Comparison of ENCODE assay signal across 21 mouse cellular contexts in the genomic region with DNA sequence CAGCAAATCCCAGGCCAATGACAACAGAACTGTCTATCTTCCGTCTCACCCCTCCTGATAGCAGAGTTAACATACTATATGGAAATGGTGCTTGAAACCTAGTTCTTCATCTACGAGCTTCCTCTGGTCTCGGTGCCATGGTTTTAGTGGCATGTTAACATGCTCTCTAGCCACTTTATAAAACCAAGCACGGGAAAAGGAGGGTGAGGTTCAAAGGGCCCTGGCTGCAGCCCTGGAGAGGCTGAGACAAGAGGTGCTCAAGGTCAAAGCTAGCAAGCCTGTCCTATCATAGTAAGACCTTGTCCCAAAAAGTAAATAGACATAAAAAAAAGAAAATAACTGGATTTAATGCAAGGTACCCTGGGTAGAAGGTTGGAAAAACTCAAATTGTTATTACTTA. TPM values are rescaled to one million over a fixed set of nuclear protein-coding genes. Genes with fewer than 3 reads are reported as not detected.
A peak's percentile ranks its signal among the peaks of the same experiment; 100 is the strongest.
DNase-seq lines count a peak whose midpoint lies in the region; ATAC-seq and TF ChIP-seq lines count a peak whose summit lies in the region.
"Had no signal": no experiment of that assay in that cellular context is flagged by ENCODE, and none has a peak within 500 bp of the region (broad histone marks: within the 10 kb centered on the region; RNA-seq: fewer than 3 reads in every experiment).

No protein-coding gene starts in this region.

- H3K36me3 ChIP-seq in liver, embryonic 12.5 days = peaks cover 35% of the 10 kb centered on the region
- peaks cover 4% of the 10 kb centered on the region; the same call in 1 of the 2 replicates for H3K36me3 ChIP-seq in liver, embryonic 11.5 days (ENCODE audit: control insufficient read depth, insufficient read depth, low read length)
- H3K36me3 ChIP-seq in kidney, adult 2 months (ENCODE audit: control insufficient read depth, insufficient read depth, low read length) = peaks cover 2% of the 10 kb centered on the region
- peaks cover 8% of the 10 kb centered on the region; the same call in 1 of the 2 replicates for H3K36me3 ChIP-seq in kidney, embryonic 16.5 days (ENCODE audit: insufficient read depth, low read length)
- H3K36me3 ChIP-seq in liver, embryonic 15.5 days (replicated peaks) = peaks cover 27% of the 10 kb centered on the region
- H3K36me3 ChIP-seq in midbrain, embryonic 10.5 days = peaks cover 43% of the 10 kb centered on the region

- H3K9ac ChIP-seq in liver, embryonic 12.5 days = no peak overlapping the region
- no peak overlapping the region; the same call in 1 of the 2 replicates for H3K9ac ChIP-seq in liver, embryonic 11.5 days (ENCODE audit: low read depth, low read length)
- H3K9ac ChIP-seq in kidney, embryonic 16.5 days (replicated peaks; ENCODE audit: low read length) = no peak overlapping the region
- no peak overlapping the region for H3K9ac ChIP-seq in liver, embryonic 15.5 days
- H3K9ac ChIP-seq: hindbrain, embryonic 15.5 days; midbrain, embryonic 12.5 days; neural tube, embryonic 12.5 days had no signal

- H3K27me3 ChIP-seq in liver, embryonic 12.5 days (replicated peaks) = no peaks in the 10 kb centered on the region
- no peaks in the 10 kb centered on the region for H3K27me3 ChIP-seq in liver, embryonic 11.5 days (replicated peaks; ENCODE audit: control insufficient read depth, insufficient read depth, low read length)
- H3K27me3 ChIP-seq in kidney, adult 2 months (replicated peaks; ENCODE audit: control insufficient read depth, insufficient read depth, low read length) = no peaks in the 10 kb centered on the region
- H3K27me3 ChIP-seq in kidney, embryonic 16.5 days (ENCODE audit: insufficient read depth, low read length) = no peaks in the 10 kb centered on the region
- no peaks in the 10 kb centered on the region for H3K27me3 ChIP-seq in liver, embryonic 15.5 days
- no peaks in the 10 kb centered on the region for H3K27me3 ChIP-seq in midbrain, embryonic 10.5 days (ENCODE audit: low read depth, poor library complexity, severe bottlenecking)
- H3K27me3 ChIP-seq: hindbrain, embryonic 15.5 days; midbrain, embryonic 12.5 days; neural tube, embryonic 12.5 days had no signal

- WGBS in liver, embryonic 12.5 days (ENCODE audit: insufficient replicate concordance) = 76% methylated on average over 4 of the region's 4 CpGs
- WGBS in liver, embryonic 11.5 days = 64% methylated on average over 4 of the region's 4 CpGs
- WGBS in kidney, adult 2 months = 43% methylated on average over 4 of the region's 4 CpGs
- 74% methylated on average over 4 of the region's 4 CpGs for WGBS in kidney, embryonic 16.5 days
- 64% methylated on average over 4 of the region's 4 CpGs for WGBS in liver, embryonic 15.5 days (ENCODE audit: insufficient replicate concordance)
- WGBS in midbrain, embryonic 10.5 days = 90% methylated on average over 4 of the region's 4 CpGs

- no peaks in the 10 kb centered on the region for H3K4me1 ChIP-seq in liver, embryonic 12.5 days
- H3K4me1 ChIP-seq in liver, embryonic 11.5 days (replicated peaks; ENCODE audit: control insufficient read depth, insufficient read depth, low read length) = no peaks in the 10 kb centered on the region
- H3K4me1 ChIP-seq in kidney, adult 2 months (ENCODE audit: control insufficient read depth, insufficient read depth, low read length) = peaks cover 5% of the 10 kb centered on the region; the same call in 1 of the 2 replicates
- H3K4me1 ChIP-seq in kidney, embryonic 16.5 days (ENCODE audit: insufficient read depth, low read length) = peaks cover 3% of the 10 kb centered on the region; the same call in 1 of the 2 replicates
- H3K4me1 ChIP-seq in liver, embryonic 15.5 days (replicated peaks) = 0 out of 2 replicates have a peak, but pooled peaks cover 6% of the 10 kb centered on the region
- H3K4me1 ChIP-seq in midbrain, embryonic 10.5 days = no peaks in the 10 kb centered on the region
- H3K4me1 ChIP-seq: hindbrain, embryonic 15.5 days; midbrain, embryonic 12.5 days; neural tube, embryonic 12.5 days had no signal

- ATAC-seq in liver, embryonic 12.5 days = no peak
- no peak for ATAC-seq in liver, embryonic 11.5 days (replicated peaks; ENCODE audit: low FRiP score)
- peak; percentile 39; the same call in 1 of the 2 replicates for ATAC-seq in kidney, embryonic 16.5 days (ENCODE audit: low FRiP score, low TSS enrichment)
- ATAC-seq in liver, embryonic 15.5 days (ENCODE audit: insufficient read depth) = peak; percentile 54; the same call in 1 of the 2 replicates
- ATAC-seq: forebrain, embryonic 16.5 days had no signal

- H3K27ac ChIP-seq in liver, embryonic 12.5 days = peak overlapping the region; percentile 58
- no peak overlapping the region; the same call in 1 of the 2 replicates for H3K27ac ChIP-seq in liver, embryonic 11.5 days (ENCODE audit: low read depth, low read length)
- peak overlapping the region; percentile 81 for H3K27ac ChIP-seq in kidney, adult 2 months (ENCODE audit: insufficient read depth, low read depth, low read length)
- no peak overlapping the region for H3K27ac ChIP-seq in kidney, embryonic 16.5 days (ENCODE audit: low read length)
- peak overlapping the region; percentile 59 for H3K27ac ChIP-seq in liver, embryonic 15.5 days (replicated peaks)
- H3K27ac ChIP-seq in midbrain, embryonic 10.5 days (replicated peaks) = no peak overlapping the region
- H3K27ac ChIP-seq: hindbrain, embryonic 15.5 days; midbrain, embryonic 12.5 days; neural tube, embryonic 12.5 days had no signal

- no peaks in the 10 kb centered on the region for H3K9me3 ChIP-seq in liver, embryonic 12.5 days (replicated peaks)
- no peaks in the 10 kb centered on the region for H3K9me3 ChIP-seq in liver, embryonic 11.5 days (ENCODE audit: control insufficient read depth, low read length)
- no peaks in the 10 kb centered on the region for H3K9me3 ChIP-seq in kidney, embryonic 16.5 days (ENCODE audit: low read length)
- H3K9me3 ChIP-seq in liver, embryonic 15.5 days (replicated peaks) = no peaks in the 10 kb centered on the region
- no peaks in the 10 kb centered on the region for H3K9me3 ChIP-seq in midbrain, embryonic 10.5 days (replicated peaks)
- H3K9me3 ChIP-seq: hindbrain, embryonic 15.5 days; midbrain, embryonic 12.5 days; neural tube, embryonic 12.5 days had no signal

- DNase-seq in liver, embryonic 11.5 days (ENCODE audit: low spot score) = no peak
- DNase-seq in kidney, adult 2 months = peak; percentile 82
- DNase-seq in frontal cortex, postnatal 10 days (ENCODE audit: low spot score in 2 of 2) = no peak
- DNase-seq in neural tube, embryonic 10.5 days (ENCODE audit: extremely low spot score, low spot score) = no peak
- DNase-seq in midbrain, embryonic 10.5 days (ENCODE audit: low spot score) = no peak
- DNase-seq: adrenal gland, postnatal 25 days; cerebellum, adult 11 months; cerebellum, postnatal 10 days; heart, adult 18-20 months; heart, postnatal 36 days; lung, adult 2 months; thymus, postnatal 36 days had no signal

- no peak for TF ChIP-seq POLR2A in kidney, adult 2 months (IDR thresholded peaks at IDR 0.05; ENCODE audit: low read depth, low read length)

- TF ChIP-seq CTCF in kidney, adult 2 months (conservative IDR thresholded peaks at IDR 0.05; ENCODE audit: insufficient read depth, insufficient read length, low read depth, low read length) = no peak

- no peak overlapping the region for H3K4me3 ChIP-seq in liver, embryonic 12.5 days
- no peak overlapping the region for H3K4me3 ChIP-seq in liver, embryonic 11.5 days (ENCODE audit: low read depth, low read length)
- H3K4me3 ChIP-seq in kidney, adult 2 months (ENCODE audit: insufficient read depth, low read depth, low read length) = no peak overlapping the region
- H3K4me3 ChIP-seq in kidney, embryonic 16.5 days (ENCODE audit: low read length) = no peak overlapping the region
- no peak overlapping the region for H3K4me3 ChIP-seq in liver, embryonic 15.5 days (replicated peaks)
- no peak overlapping the region for H3K4me3 ChIP-seq in midbrain, embryonic 10.5 days
- H3K4me3 ChIP-seq: hindbrain, embryonic 15.5 days; midbrain, embryonic 12.5 days; neural tube, embryonic 12.5 days had no signal

- H3K4me2 ChIP-seq in liver, embryonic 12.5 days = no peak overlapping the region
- no peak overlapping the region for H3K4me2 ChIP-seq in liver, embryonic 11.5 days
- H3K4me2 ChIP-seq in kidney, embryonic 16.5 days (replicated peaks; ENCODE audit: low read depth, low read length) = no peak overlapping the region
- no peak overlapping the region for H3K4me2 ChIP-seq in liver, embryonic 15.5 days
- H3K4me2 ChIP-seq: hindbrain, embryonic 15.5 days; midbrain, embryonic 12.5 days; neural tube, embryonic 12.5 days had no signal

RNA-seq across cellular contexts. Expression of gene Als2, which starts 25.4 kb away (rescaled TPM):
- 9.6 and 10.3 TPM in 2 replicates for polyA plus RNA-seq in liver, embryonic 12.5 days (2016; fragmentation: Nextera tagmentation; extraction: Ambion mirVana)
- 13.1 and 13.9 TPM in 2 replicates for polyA plus RNA-seq in liver, embryonic 11.5 days (2014; fragmentation: Nextera tagmentation; extraction: Ambion mirVana)
- polyA plus RNA-seq in kidney, adult 2 months (2012; rRNA removed) = 10.8 and 11.1 TPM in 2 replicates
- 12.4 and 13.8 TPM in 2 replicates for polyA plus RNA-seq in kidney, embryonic 16.5 days (2015; fragmentation: Nextera tagmentation; extraction: Ambion mirVana)
- polyA plus RNA-seq in liver, embryonic 15.5 days (2015; fragmentation: Nextera tagmentation; extraction: Ambion mirVana) = 5.7 and 6.6 TPM in 2 replicates
- 14.0 and 17.1 TPM in 2 replicates for polyA plus RNA-seq in midbrain, embryonic 10.5 days (2016; fragmentation: Nextera tagmentation; extraction: Ambion mirVana)

RNA-seq across cellular contexts. Expression of gene Cdk15, which starts 45.1 kb away (rescaled TPM):
- not detected in 2 replicates for polyA plus RNA-seq in liver, embryonic 12.5 days (2016; fragmentation: Nextera tagmentation; extraction: Ambion mirVana)
- polyA plus RNA-seq in liver, embryonic 11.5 days (2014; fragmentation: Nextera tagmentation; extraction: Ambion mirVana) = 0.21 TPM in 1 of 2 replicates, not detected in the other
- 0.05 and 0.13 TPM in 2 replicates for polyA plus RNA-seq in kidney, adult 2 months (2012; rRNA removed)
- 0.76 and 1.4 TPM in 2 replicates for polyA plus RNA-seq in kidney, embryonic 16.5 days (2015; fragmentation: Nextera tagmentation; extraction: Ambion mirVana)
- not detected in 2 replicates for polyA plus RNA-seq in liver, embryonic 15.5 days (2015; fragmentation: Nextera tagmentation; extraction: Ambion mirVana)
- 0.77 and 0.82 TPM in 2 replicates for polyA plus RNA-seq in midbrain, embryonic 10.5 days (2016; fragmentation: Nextera tagmentation; extraction: Ambion mirVana)
- polyA plus RNA-seq: heart, embryonic 14.5 days; large intestine, adult 2 months; lung, adult 2 months had no signal

RNA-seq across cellular contexts. Expression of gene Mpp4, which starts 48.5 kb away (rescaled TPM):
- 0.25 and 0.45 TPM in 2 replicates for polyA plus RNA-seq in liver, embryonic 12.5 days (2016; fragmentation: Nextera tagmentation; extraction: Ambion mirVana)
- polyA plus RNA-seq in liver, embryonic 11.5 days (2014; fragmentation: Nextera tagmentation; extraction: Ambion mirVana) = 0.47 and 0.52 TPM in 2 replicates
- polyA plus RNA-seq in kidney, adult 2 months (2012; rRNA removed) = 2.6 TPM in 2 replicates
- 0.48 and 0.65 TPM in 2 replicates for polyA plus RNA-seq in kidney, embryonic 16.5 days (2015; fragmentation: Nextera tagmentation; extraction: Ambion mirVana)
- 0.17 and 0.28 TPM in 2 replicates for polyA plus RNA-seq in liver, embryonic 15.5 days (2015; fragmentation: Nextera tagmentation; extraction: Ambion mirVana)
- 0.25 and 0.33 TPM in 2 replicates for polyA plus RNA-seq in midbrain, embryonic 10.5 days (2016; fragmentation: Nextera tagmentation; extraction: Ambion mirVana)

Comparison
In these comparisons a context has a peak if more than half of its experiments do, and no peak if none do; other contexts are left out.
1. ATAC-seq: peak in kidney, embryonic 16.5 days (single experiment) and liver, embryonic 15.5 days (single experiment); none in liver, embryonic 12.5 days (single experiment) and liver, embryonic 11.5 days (single experiment).
2. H3K27ac ChIP-seq: peak in liver, embryonic 12.5 days (single experiment), kidney, adult 2 months (single experiment) and liver, embryonic 15.5 days (single experiment); none in liver, embryonic 11.5 days (single experiment), kidney, embryonic 16.5 days (single experiment) and midbrain, embryonic 10.5 days (single experiment).